Mouse (Mus musculus): ENCODE measurements at regions not wholly inside any gene's neighbourhood (a gene's known extent, or its start where the extent isn't known, plus 50 kb on each side); places are given as distances from the start of the nearest gene placed in this dataset.

DNA sequence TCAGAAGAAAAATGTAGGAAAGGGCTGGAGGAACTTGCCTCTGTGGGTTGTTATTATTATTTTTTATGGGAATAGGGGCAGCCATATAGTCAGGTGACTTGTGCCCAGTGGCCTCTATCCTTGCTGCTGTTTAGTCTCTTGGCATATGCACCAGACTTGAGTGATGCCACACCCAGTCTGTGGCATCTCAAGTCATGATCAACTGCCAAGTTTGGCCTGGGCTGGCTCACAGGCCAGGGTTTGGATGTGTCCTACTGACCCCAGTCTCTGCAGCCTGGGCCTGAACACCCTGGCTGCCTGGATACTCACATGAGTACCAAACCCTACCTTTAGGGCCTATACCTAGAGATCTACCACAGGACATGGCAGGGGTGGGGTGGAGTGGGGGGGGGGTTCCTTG lies 133.8 kb downstream of the Cyp26a1 start:
- no peak for TF ChIP-seq CTCF (IDR thresholded peaks at IDR 0.05; ENCODE audit: control insufficient read depth, insufficient read depth, insufficient read length)
- TF ChIP-seq MYOD1 (IDR thresholded peaks at IDR 0.05; ENCODE audit: control insufficient read depth, insufficient read length, low read depth) = no peak

All from C2C12 (cell line).